Comparison of ENCODE assay signal across 22 mouse cellular contexts in genomic region chr1:155474973-155475372, GRCm38 (mm10). TPM values are rescaled to one million over a fixed set of nuclear protein-coding genes. Genes with fewer than 3 reads are reported as not detected.
DNase-seq lines count a peak whose midpoint lies in the region; ATAC-seq and TF ChIP-seq lines count a peak whose summit lies in the region.
"Had no signal": no experiment of that assay in that cellular context is flagged by ENCODE, and none has a peak within 500 bp of the region (broad histone marks: within the 10 kb centered on the region; RNA-seq: fewer than 3 reads in every experiment).

No protein-coding gene starts in this region.

- H3K27ac ChIP-seq in midbrain, embryonic 13.5 days, result peak overlapping the region; percentile 0; the same call in 1 of the 2 replicates
- no peak overlapping the region for H3K27ac ChIP-seq in midbrain, embryonic 10.5 days (replicated peaks)
- H3K27ac ChIP-seq in lung, postnatal 0 days (ENCODE audit: low read length), result no peak overlapping the region
- H3K27ac ChIP-seq in heart, embryonic 12.5 days (ENCODE audit: poor library complexity, severe bottlenecking), result no peak overlapping the region
- H3K27ac ChIP-seq: forebrain, embryonic 10.5 days; heart, embryonic 13.5 days; hindbrain, postnatal 0 days; limb, embryonic 12.5 days; liver, embryonic 13.5 days; neural tube, embryonic 15.5 days had no signal

- peak; percentile 69 for TF ChIP-seq EP300 in lung, postnatal 0 days (IDR thresholded peaks at IDR 0.05)

- TF ChIP-seq CTCF in lung, postnatal 0 days (IDR thresholded peaks at IDR 0.05), result no peak

- no peak overlapping the region for H3K9ac ChIP-seq in midbrain, embryonic 13.5 days (replicated peaks)
- no peak overlapping the region for H3K9ac ChIP-seq in lung, postnatal 0 days (replicated peaks; ENCODE audit: low read depth)
- no peak overlapping the region for H3K9ac ChIP-seq in heart, embryonic 12.5 days
- H3K9ac ChIP-seq: heart, embryonic 13.5 days; limb, embryonic 12.5 days; liver, embryonic 13.5 days; neural tube, embryonic 15.5 days had no signal

- 59% methylated on average over 2 of the region's 2 CpGs for WGBS in midbrain, embryonic 13.5 days
- 59% methylated on average over 2 of the region's 2 CpGs for WGBS in midbrain, embryonic 10.5 days
- WGBS in lung, postnatal 0 days, result 41% methylated on average over 2 of the region's 2 CpGs
- 63% methylated on average over 2 of the region's 2 CpGs for WGBS in heart, embryonic 12.5 days

- peaks cover 30% of the 10 kb centered on the region for H3K4me1 ChIP-seq in midbrain, embryonic 13.5 days (replicated peaks)
- peaks cover 16% of the 10 kb centered on the region for H3K4me1 ChIP-seq in midbrain, embryonic 10.5 days
- H3K4me1 ChIP-seq in lung, postnatal 0 days (ENCODE audit: insufficient read depth, low read depth, low read length), result no peaks in the 10 kb centered on the region
- H3K4me1 ChIP-seq in heart, embryonic 12.5 days (replicated peaks), result peaks cover 12% of the 10 kb centered on the region
- H3K4me1 ChIP-seq: limb, embryonic 12.5 days had no signal

- no peak for DNase-seq in midbrain, embryonic 10.5 days (ENCODE audit: low spot score)
- peak; percentile 80 for DNase-seq in lung, postnatal 0 days (ENCODE audit: low spot score)
- DNase-seq in gastrocnemius, postnatal 10 days, result no peak
- DNase-seq in cerebellum, adult 11-12 months, result no peak
- DNase-seq: adrenal gland, postnatal 14 days; cerebellum, adult 9-11 months; heart, postnatal 14 days; kidney, postnatal 36 days; layer of hippocampus, postnatal 36 days; liver, embryonic 13.5 days; thymus, postnatal 14 days had no signal

- H3K9me3 ChIP-seq in midbrain, embryonic 13.5 days, result no peaks in the 10 kb centered on the region
- no peaks in the 10 kb centered on the region for H3K9me3 ChIP-seq in midbrain, embryonic 10.5 days (replicated peaks)
- no peaks in the 10 kb centered on the region for H3K9me3 ChIP-seq in lung, postnatal 0 days (ENCODE audit: low read length)
- H3K9me3 ChIP-seq in heart, embryonic 12.5 days (replicated peaks), result no peaks in the 10 kb centered on the region
- H3K9me3 ChIP-seq: forebrain, embryonic 10.5 days; heart, embryonic 13.5 days; limb, embryonic 12.5 days; liver, embryonic 13.5 days; neural tube, embryonic 15.5 days had no signal

- H3K27me3 ChIP-seq in midbrain, embryonic 13.5 days, result no peaks in the 10 kb centered on the region
- no peaks in the 10 kb centered on the region for H3K27me3 ChIP-seq in midbrain, embryonic 10.5 days (ENCODE audit: low read depth, poor library complexity, severe bottlenecking)
- no peaks in the 10 kb centered on the region for H3K27me3 ChIP-seq in lung, postnatal 0 days (replicated peaks; ENCODE audit: insufficient read depth, low read length)
- H3K27me3 ChIP-seq in heart, embryonic 12.5 days (replicated peaks), result no peaks in the 10 kb centered on the region
- H3K27me3 ChIP-seq: heart, embryonic 13.5 days; limb, embryonic 12.5 days; liver, embryonic 13.5 days; neural tube, embryonic 15.5 days had no signal

- H3K36me3 ChIP-seq in midbrain, embryonic 13.5 days, result no peaks in the 10 kb centered on the region
- no peaks in the 10 kb centered on the region for H3K36me3 ChIP-seq in midbrain, embryonic 10.5 days
- no peaks in the 10 kb centered on the region for H3K36me3 ChIP-seq in lung, postnatal 0 days (ENCODE audit: insufficient read depth, low read length)
- no peaks in the 10 kb centered on the region for H3K36me3 ChIP-seq in heart, embryonic 12.5 days
- H3K36me3 ChIP-seq: forebrain, embryonic 10.5 days; heart, embryonic 13.5 days; limb, embryonic 12.5 days; liver, embryonic 13.5 days; neural tube, embryonic 15.5 days had no signal

- no peak overlapping the region for H3K4me3 ChIP-seq in midbrain, embryonic 13.5 days (replicated peaks)
- no peak overlapping the region for H3K4me3 ChIP-seq in midbrain, embryonic 10.5 days
- H3K4me3 ChIP-seq in lung, postnatal 0 days (ENCODE audit: low read depth, low read length), result no peak overlapping the region
- H3K4me3 ChIP-seq in heart, embryonic 12.5 days, result no peak overlapping the region
- H3K4me3 ChIP-seq: forebrain, embryonic 10.5 days; heart, embryonic 13.5 days; limb, embryonic 12.5 days; liver, embryonic 13.5 days; neural tube, embryonic 15.5 days had no signal

- H3K4me2 ChIP-seq in midbrain, embryonic 13.5 days (replicated peaks), result no peak overlapping the region
- H3K4me2 ChIP-seq in lung, postnatal 0 days (replicated peaks; ENCODE audit: low read depth, low read length), result no peak overlapping the region
- no peak overlapping the region for H3K4me2 ChIP-seq in heart, embryonic 12.5 days
- H3K4me2 ChIP-seq: heart, embryonic 13.5 days; limb, embryonic 12.5 days; liver, embryonic 13.5 days; neural tube, embryonic 15.5 days had no signal

- no peak for ATAC-seq in midbrain, embryonic 13.5 days
- peak; percentile 42; the same call in 1 of the 2 replicates for ATAC-seq in common myeloid progenitor, adult 5-6 weeks (replicated peaks; ENCODE audit: low read depth, poor library complexity, severe bottlenecking)
- peak; percentile 76 for ATAC-seq in lung, postnatal 0 days
- peak; percentile 56 for ATAC-seq in megakaryocyte, adult 5-6 weeks (ENCODE audit: poor library complexity, severe bottlenecking)
- ATAC-seq in heart, embryonic 12.5 days (ENCODE audit: insufficient number of reproducible peaks, low FRiP score), result no peak
- ATAC-seq: activated CD4-positive, CD25-positive, alpha-beta regulatory T cell, adult 4 months; hindbrain, postnatal 0 days; intestine, embryonic 16.5 days had no signal

RNA-seq across cellular contexts. Expression of gene Xpr1, which starts 57.8 kb away (rescaled TPM):
- 62.0 and 64.3 TPM in 2 replicates for polyA plus RNA-seq in midbrain, embryonic 13.5 days (2015; fragmentation: Nextera tagmentation; extraction: Ambion mirVana)
- polyA plus RNA-seq in midbrain, embryonic 10.5 days (2016; fragmentation: Nextera tagmentation; extraction: Ambion mirVana), result 11.1 and 16.4 TPM in 2 replicates
- total RNA-seq in common myeloid progenitor, adult 5-6 weeks (2017), result 29.2 and 34.1 TPM in 2 replicates
- 5.8 and 7.8 TPM in 2 replicates for polyA plus RNA-seq in lung, postnatal 0 days (2015; fragmentation: Nextera tagmentation; extraction: Ambion mirVana)
- 67.5 and 69.2 TPM in 2 replicates for total RNA-seq in megakaryocyte, adult 5-6 weeks (2015)
- total RNA-seq in megakaryocyte, adult 5-6 weeks (2017), result 31.5 and 38.9 TPM in 2 replicates
- 10 to 100 TPM; 29.3 to 32.6 TPM for total RNA-seq in gastrocnemius, postnatal 10 days (2021)
- polyA plus RNA-seq in heart, embryonic 12.5 days (2016; fragmentation: Nextera tagmentation; extraction: Ambion mirVana), result 13.0 and 13.2 TPM in 2 replicates

Comparison
In these comparisons a context has a peak if more than half of its experiments do, and no peak if none do; other contexts are left out.
1. ATAC-seq: peak in common myeloid progenitor, adult 5-6 weeks (single experiment), lung, postnatal 0 days (single experiment) and megakaryocyte, adult 5-6 weeks (single experiment); none in midbrain, embryonic 13.5 days (single experiment) and heart, embryonic 12.5 days (single experiment).